ENCODE assay signal across 8 mouse cellular contexts in genomic region chr3:101145292-101146046, GRCm38 (mm10). TPM values are rescaled to one million over a fixed set of nuclear protein-coding genes. Genes with fewer than 3 reads are reported as not detected.
A peak's percentile ranks its signal among the peaks of the same experiment; 100 is the strongest.
DNase-seq lines count a peak whose midpoint lies in the region; ATAC-seq and TF ChIP-seq lines count a peak whose summit lies in the region.

No protein-coding gene starts in this region.

- ATAC-seq in neural tube, embryonic 11.5 days (ENCODE audit: insufficient read depth, low FRiP score, low TSS enrichment): no peak
- peak; percentile 90 for ATAC-seq in hindbrain, postnatal 0 days
- peak; percentile 87 for ATAC-seq in midbrain, embryonic 11.5 days (ENCODE audit: low FRiP score)
- no peak for ATAC-seq in granulocyte monocyte progenitor cell, adult 5-6 weeks (replicated peaks; ENCODE audit: poor library complexity, severe bottlenecking)

- 0 out of 2 replicates have a peak, but pooled peaks cover 7% of the 10 kb centered on the region for H3K4me1 ChIP-seq in neural tube, embryonic 11.5 days (ENCODE audit: control insufficient read depth, insufficient read depth, low read length)
- peaks cover 12% of the 10 kb centered on the region; the same call in 1 of the 2 replicates for H3K4me1 ChIP-seq in hindbrain, postnatal 0 days (ENCODE audit: insufficient read depth, low read length)
- peaks cover 16% of the 10 kb centered on the region for H3K4me1 ChIP-seq in midbrain, embryonic 11.5 days (ENCODE audit: control insufficient read depth, insufficient read depth, low read length)

- 47% methylated on average over 10 of the region's 10 CpGs for WGBS in neural tube, embryonic 11.5 days
- WGBS in hindbrain, postnatal 0 days: 17% methylated on average over 10 of the region's 10 CpGs
- WGBS in midbrain, embryonic 11.5 days: 39% methylated on average over 10 of the region's 10 CpGs

- no peaks in the 10 kb centered on the region for H3K36me3 ChIP-seq in neural tube, embryonic 11.5 days (ENCODE audit: control insufficient read depth, insufficient read depth, low read length)
- no peaks in the 10 kb centered on the region for H3K36me3 ChIP-seq in hindbrain, postnatal 0 days (ENCODE audit: insufficient read depth, low read length)
- no peaks in the 10 kb centered on the region for H3K36me3 ChIP-seq in midbrain, embryonic 11.5 days (ENCODE audit: control insufficient read depth, insufficient read depth, low read length)

- peak; percentile 15 for DNase-seq in cerebellum, adult 9-10 months
- no peak for DNase-seq in cerebellum, adult 9-11 months
- no peak for DNase-seq in neural tube, embryonic 11.5 days (ENCODE audit: low spot score)
- DNase-seq in neural tube, embryonic 10.5 days (ENCODE audit: extremely low spot score, low spot score): no peak
- DNase-seq in hindbrain, postnatal 0 days (ENCODE audit: low spot score): peak; percentile 74
- peak; percentile 90 for DNase-seq in midbrain, embryonic 11.5 days (ENCODE audit: low spot score, missing footprints)
- peak; percentile 14 to 31 for DNase-seq in thymus, postnatal 10 days (ENCODE audit: low spot score in 2 of 2)

- H3K9me3 ChIP-seq in neural tube, embryonic 11.5 days (ENCODE audit: control insufficient read depth, low read length): no peaks in the 10 kb centered on the region
- H3K9me3 ChIP-seq in hindbrain, postnatal 0 days (ENCODE audit: low read length): no peaks in the 10 kb centered on the region
- H3K9me3 ChIP-seq in midbrain, embryonic 11.5 days (ENCODE audit: control insufficient read depth, low read length): no peaks in the 10 kb centered on the region

- H3K9ac ChIP-seq in neural tube, embryonic 11.5 days (ENCODE audit: low read length): no peak overlapping the region
- peak overlapping the region; percentile 45; the same call in 1 of the 2 replicates for H3K9ac ChIP-seq in hindbrain, postnatal 0 days (replicated peaks; ENCODE audit: low read length)
- peak overlapping the region; percentile 48 for H3K9ac ChIP-seq in midbrain, embryonic 11.5 days (ENCODE audit: low read length)

- no peaks in the 10 kb centered on the region for H3K27me3 ChIP-seq in neural tube, embryonic 11.5 days (ENCODE audit: control insufficient read depth, insufficient read depth, low read length)
- no peaks in the 10 kb centered on the region for H3K27me3 ChIP-seq in hindbrain, postnatal 0 days (ENCODE audit: insufficient read depth, low read length)
- no peaks in the 10 kb centered on the region for H3K27me3 ChIP-seq in midbrain, embryonic 11.5 days (ENCODE audit: control insufficient read depth, insufficient read depth, low read length)

- no peak overlapping the region for H3K4me3 ChIP-seq in neural tube, embryonic 11.5 days (ENCODE audit: low read depth, low read length)
- 0 out of 2 replicates have a peak overlapping the region, but pooled peaks have one; percentile 11 for H3K4me3 ChIP-seq in hindbrain, postnatal 0 days (ENCODE audit: low read length)
- H3K4me3 ChIP-seq in midbrain, embryonic 11.5 days (ENCODE audit: low read depth, low read length): 0 out of 2 replicates have a peak overlapping the region, but pooled peaks have one; percentile 4

- TF ChIP-seq CTCF in hindbrain, postnatal 0 days (IDR thresholded peaks at IDR 0.05; ENCODE audit: low read depth): peak; percentile 30

- H3K4me2 ChIP-seq in neural tube, embryonic 11.5 days (ENCODE audit: low read depth): peak overlapping the region; percentile 22
- peak overlapping the region; percentile 47 for H3K4me2 ChIP-seq in hindbrain, postnatal 0 days (ENCODE audit: low read depth, low read length)
- peak overlapping the region; percentile 32 for H3K4me2 ChIP-seq in midbrain, embryonic 11.5 days

- no peak overlapping the region for H3K27ac ChIP-seq in neural tube, embryonic 11.5 days (ENCODE audit: low read depth, low read length)
- peak overlapping the region; percentile 81 for H3K27ac ChIP-seq in hindbrain, postnatal 0 days
- peak overlapping the region; percentile 44; the same call in 1 of the 2 replicates for H3K27ac ChIP-seq in midbrain, embryonic 11.5 days (ENCODE audit: low read depth, low read length)

RNA-seq across cellular contexts. Expression of gene Ptgfrn, which starts 35.4 kb away (rescaled TPM):
- polyA plus RNA-seq in neural tube, embryonic 11.5 days (2014; fragmentation: Nextera tagmentation; extraction: Ambion mirVana): 3.1 and 3.6 TPM in 2 replicates
- total RNA-seq in hindbrain, postnatal 0 days (2014; rRNA removed): 51.0 and 52.5 TPM in 2 replicates
- polyA plus RNA-seq in hindbrain, postnatal 0 days (2015; fragmentation: Nextera tagmentation; extraction: Ambion mirVana): 3.9 and 4.1 TPM in 2 replicates
- 2.3 and 2.6 TPM in 2 replicates for polyA plus RNA-seq in midbrain, embryonic 11.5 days (2014; fragmentation: Nextera tagmentation; extraction: Ambion mirVana)
- not detected in 2 replicates for total RNA-seq in granulocyte monocyte progenitor cell, adult 5-6 weeks (2014; fragmentation: Nextera tagmentation)
- 0.17 TPM in 1 of 2 replicates, not detected in the other for total RNA-seq in granulocyte monocyte progenitor cell, adult 5-6 weeks (2017)

Comparison
In these comparisons a context has a peak if more than half of its experiments do, and no peak if none do; other contexts are left out.
1. DNase-seq: peak in cerebellum, adult 9-10 months (single experiment), hindbrain, postnatal 0 days (single experiment), midbrain, embryonic 11.5 days (single experiment) and thymus, postnatal 10 days (2 of 2); none in cerebellum, adult 9-11 months (single experiment), neural tube, embryonic 11.5 days (single experiment) and neural tube, embryonic 10.5 days (single experiment).
2. ATAC-seq: peak in hindbrain, postnatal 0 days (single experiment) and midbrain, embryonic 11.5 days (single experiment); none in neural tube, embryonic 11.5 days (single experiment) and granulocyte monocyte progenitor cell, adult 5-6 weeks (single experiment).
3. Peak in every context shown above with its lines, with median percentiles within 50 percentile points of each other: H3K4me2 ChIP-seq.